Mouse (Mus musculus): ENCODE measurements around the gene Afm. TPM values are rescaled to one million over a fixed set of nuclear protein-coding genes. Genes with fewer than 3 reads are reported as not detected.

Gene Afm
- polyA plus RNA-seq, 1 experiment from 2014 or later = not detected

DNA sequence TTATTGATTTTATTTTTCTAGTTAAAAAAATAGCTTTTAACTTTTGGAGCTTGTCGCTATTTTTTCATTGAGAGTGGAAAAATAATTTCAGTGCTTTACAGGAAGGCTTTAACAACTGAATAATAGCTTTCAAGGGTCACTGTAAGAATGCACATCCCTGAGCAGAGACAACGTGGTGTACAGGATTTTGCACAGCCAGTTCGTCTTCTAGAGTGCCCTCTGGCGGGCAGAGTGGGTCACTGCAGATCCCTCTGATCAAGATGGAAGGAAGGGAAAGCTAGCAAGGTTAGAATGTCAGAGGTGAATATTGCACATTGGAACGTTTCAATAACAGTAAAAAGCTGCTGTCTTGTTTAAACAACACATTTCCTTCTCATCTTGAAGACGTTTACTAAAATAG, 18.0 kb upstream of the Afm start:
- 7% methylated on average over 6 of the region's 6 CpGs for WGBS
- no peaks in the 10 kb centered on the region for H3K9me3 ChIP-seq (replicated peaks)
- no peaks in the 10 kb centered on the region for H3K36me3 ChIP-seq
- peak; percentile 82 for DNase-seq (ENCODE audit: low spot score)
- H3K4me3 ChIP-seq = no peak overlapping the region
- H3K27me3 ChIP-seq (ENCODE audit: low read depth, poor library complexity, severe bottlenecking) = no peaks in the 10 kb centered on the region
- H3K4me1 ChIP-seq = no peaks in the 10 kb centered on the region
- no peak overlapping the region for H3K27ac ChIP-seq

GRCm38 (mm10) chr5:90501752-90502151, 17.0 kb upstream of the Afm start:
- no peak overlapping the region for H3K4me3 ChIP-seq
- no peaks in the 10 kb centered on the region for H3K27me3 ChIP-seq (ENCODE audit: low read depth, poor library complexity, severe bottlenecking)
- no peak for DNase-seq (ENCODE audit: low spot score)
- H3K4me1 ChIP-seq = no peaks in the 10 kb centered on the region
- no peak overlapping the region for H3K27ac ChIP-seq
- no peaks in the 10 kb centered on the region for H3K36me3 ChIP-seq
- 92% methylated on average over 5 of the region's 5 CpGs for WGBS
- H3K9me3 ChIP-seq (replicated peaks) = no peaks in the 10 kb centered on the region

GRCm38 (mm10) chr5:90504742-90505141, 14.0 kb upstream of the Afm start:
- H3K9me3 ChIP-seq (replicated peaks) = no peaks in the 10 kb centered on the region
- WGBS = 82% methylated on average over 11 of the region's 11 CpGs
- H3K27me3 ChIP-seq (ENCODE audit: low read depth, poor library complexity, severe bottlenecking) = no peaks in the 10 kb centered on the region
- H3K4me3 ChIP-seq = no peak overlapping the region
- no peaks in the 10 kb centered on the region for H3K36me3 ChIP-seq
- no peaks in the 10 kb centered on the region for H3K4me1 ChIP-seq
- H3K27ac ChIP-seq = no peak overlapping the region
- DNase-seq (ENCODE audit: low spot score) = no peak

DNA sequence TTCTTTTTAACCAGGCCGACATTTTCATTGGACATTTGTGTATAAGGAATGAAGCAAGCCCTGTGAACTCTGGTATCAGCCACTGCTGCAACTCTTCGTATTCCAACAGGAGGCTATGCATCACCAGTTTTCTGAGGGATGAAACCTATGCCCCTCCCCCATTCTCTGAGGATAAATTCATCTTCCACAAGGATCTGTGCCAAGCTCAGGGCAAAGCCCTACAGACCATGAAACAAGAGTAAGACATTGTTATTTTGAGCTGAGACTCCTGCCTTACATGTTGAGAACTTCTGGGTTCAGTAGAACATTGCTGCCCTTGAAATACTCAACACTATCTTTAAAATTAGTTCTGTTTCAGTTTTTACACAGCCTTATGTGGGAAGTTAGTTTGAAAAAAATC, 12.2 kb upstream of the Afm start:
- 91% methylated on average over 2 of the region's 2 CpGs for WGBS
- Histone ChIP-seq H3K36me3 (no peaks in the 10 kb centered on the region), H3K4me1 (no peaks in the 10 kb centered on the region), H3K27me3 (ENCODE audit: low read depth, poor library complexity, severe bottlenecking) (no peaks in the 10 kb centered on the region), H3K4me3 (no peak overlapping the region), H3K27ac (no peak overlapping the region), H3K9me3 (replicated peaks) (no peaks in the 10 kb centered on the region)
- no peak for DNase-seq (ENCODE audit: low spot score)

DNA sequence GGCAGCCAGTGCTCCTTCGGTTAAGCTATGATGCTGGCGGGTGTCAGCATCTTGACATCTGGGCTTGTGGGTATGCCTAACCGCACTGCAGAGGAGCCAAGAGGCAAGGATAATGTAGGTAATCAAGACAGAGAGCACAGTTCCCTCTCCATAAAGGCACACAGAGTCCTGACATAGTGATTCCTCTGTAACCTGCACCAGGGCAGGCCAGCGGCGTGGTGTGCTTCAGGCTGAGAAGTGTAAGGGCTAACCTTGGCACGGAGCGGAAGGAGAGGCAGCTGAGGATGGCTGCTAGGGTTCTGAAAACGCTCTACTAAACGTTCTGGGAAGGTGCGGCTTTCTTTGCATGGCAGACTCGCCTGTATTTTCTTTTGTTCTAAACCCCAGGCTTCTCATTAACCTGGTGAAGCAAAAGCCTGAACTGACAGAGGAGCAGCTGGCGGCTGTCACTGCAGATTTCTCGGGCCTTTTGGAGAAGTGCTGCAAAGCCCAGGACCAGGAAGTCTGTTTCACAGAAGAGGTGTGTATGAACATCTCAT, 11.3 kb upstream of the Afm start:
- Histone ChIP-seq H3K36me3 (no peaks in the 10 kb centered on the region), H3K4me3 (no peak overlapping the region), H3K4me1 (no peaks in the 10 kb centered on the region), H3K27me3 (ENCODE audit: low read depth, poor library complexity, severe bottlenecking) (no peaks in the 10 kb centered on the region), H3K9me3 (replicated peaks) (no peaks in the 10 kb centered on the region), H3K27ac (no peak overlapping the region)
- no peak for DNase-seq (ENCODE audit: low spot score)
- 66% methylated on average over 13 of the region's 13 CpGs for WGBS

- H3K36me3 ChIP-seq = no peaks in the 10 kb centered on the region
- DNase-seq (ENCODE audit: low spot score) = no peak
- no peaks in the 10 kb centered on the region for H3K9me3 ChIP-seq (replicated peaks)
Measured at GRCm38 (mm10) chr5:90509828-90510592, 8.7 kb upstream of the Afm start.

DNA sequence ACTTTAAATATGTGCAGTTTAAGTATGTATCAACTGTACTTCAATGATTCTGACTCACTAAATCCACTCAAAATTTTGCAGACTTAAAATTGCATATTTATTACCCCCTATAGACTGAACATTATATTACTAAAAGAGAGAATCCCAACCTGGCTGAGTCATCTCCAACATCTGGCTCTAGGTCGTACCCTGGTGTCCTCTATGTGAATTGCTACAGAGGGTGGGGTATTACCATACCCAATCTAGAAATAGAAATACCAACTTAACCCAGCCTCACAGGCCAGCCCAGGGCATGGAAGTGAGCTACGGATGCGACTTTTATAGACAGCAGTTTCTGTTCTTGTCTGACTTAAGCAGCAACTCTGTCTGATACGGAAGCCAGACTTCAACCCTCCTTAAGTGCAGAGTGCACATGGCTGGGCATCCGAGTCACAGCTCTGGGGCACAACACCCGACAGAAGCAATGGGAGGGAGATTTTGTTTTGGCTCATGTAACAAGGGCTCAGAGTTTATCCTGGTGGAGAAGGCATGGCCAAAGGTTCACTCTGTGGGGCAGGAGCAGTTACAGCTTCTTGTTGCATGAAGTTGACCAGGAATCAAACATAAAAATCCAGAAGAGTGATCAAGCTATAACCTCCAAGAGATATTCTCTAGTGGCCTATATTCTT, 6.3 kb upstream of the Afm start:
- Histone ChIP-seq H3K4me3 (no peak overlapping the region), H3K27ac (no peak overlapping the region), H3K9me3 (replicated peaks) (no peaks in the 10 kb centered on the region), H3K27me3 (ENCODE audit: low read depth, poor library complexity, severe bottlenecking) (no peaks in the 10 kb centered on the region), H3K36me3 (no peaks in the 10 kb centered on the region), H3K4me1 (no peaks in the 10 kb centered on the region)
- no peak for DNase-seq (ENCODE audit: low spot score)
- 88% methylated on average over 6 of the region's 6 CpGs for WGBS

More at GRCm38 (mm10) chr5:90509828-90510592, 8.7 kb upstream of the Afm start:
- H3K27me3 ChIP-seq (ENCODE audit: low read depth, poor library complexity, severe bottlenecking) = no peaks in the 10 kb centered on the region
- no peaks in the 10 kb centered on the region for H3K4me1 ChIP-seq
- 91% methylated on average over 5 of the region's 5 CpGs for WGBS
- H3K4me3 ChIP-seq = no peak overlapping the region
- H3K27ac ChIP-seq = no peak overlapping the region

DNA sequence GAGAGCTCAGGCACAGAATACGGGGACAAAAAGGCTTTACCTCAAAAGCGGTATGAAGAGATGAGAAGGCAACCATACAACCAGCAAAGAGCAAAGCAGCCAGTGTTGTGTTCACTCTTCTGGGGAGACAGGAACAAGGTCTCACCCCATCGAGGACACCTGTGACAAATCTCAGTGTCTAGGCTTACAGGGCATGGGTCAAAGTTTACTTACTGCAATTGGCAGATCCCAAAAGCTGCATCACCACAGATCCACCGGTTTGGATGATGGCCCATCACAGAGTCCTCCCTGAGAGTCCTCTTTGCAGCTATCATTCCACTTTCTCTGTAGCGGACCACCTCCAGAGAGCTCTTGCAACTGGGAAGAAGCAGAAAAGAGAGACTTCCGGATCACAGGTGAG, 3.2 kb upstream of the Afm start:
- 89% methylated on average over 6 of the region's 6 CpGs for WGBS
- no peaks in the 10 kb centered on the region for H3K9me3 ChIP-seq (replicated peaks)
- H3K36me3 ChIP-seq = no peaks in the 10 kb centered on the region
- no peaks in the 10 kb centered on the region for H3K4me1 ChIP-seq
- no peaks in the 10 kb centered on the region for H3K27me3 ChIP-seq (ENCODE audit: low read depth, poor library complexity, severe bottlenecking)
- no peak for DNase-seq (ENCODE audit: low spot score)
- H3K4me3 ChIP-seq = no peak overlapping the region
- no peak overlapping the region for H3K27ac ChIP-seq

GRCm38 (mm10) chr5:90551191-90551590, 32.5 kb downstream of the Afm start:
- Histone ChIP-seq H3K9me3 (replicated peaks) (no peaks in the 10 kb centered on the region), H3K4me3 (no peak overlapping the region), H3K27ac (no peak overlapping the region), H3K4me1 (no peaks in the 10 kb centered on the region), H3K36me3 (no peaks in the 10 kb centered on the region), H3K27me3 (ENCODE audit: low read depth, poor library complexity, severe bottlenecking) (no peaks in the 10 kb centered on the region)
- DNase-seq (ENCODE audit: low spot score) = no peak
- 88% methylated on average over 8 of the region's 8 CpGs for WGBS

- H3K4me1 ChIP-seq = no peaks in the 10 kb centered on the region
- DNase-seq (ENCODE audit: low spot score) = no peak
- WGBS = 84% methylated on average over 3 of the region's 3 CpGs
Measured at GRCm38 (mm10) chr5:90556052-90556451, 37.3 kb downstream of the Afm start.

DNA sequence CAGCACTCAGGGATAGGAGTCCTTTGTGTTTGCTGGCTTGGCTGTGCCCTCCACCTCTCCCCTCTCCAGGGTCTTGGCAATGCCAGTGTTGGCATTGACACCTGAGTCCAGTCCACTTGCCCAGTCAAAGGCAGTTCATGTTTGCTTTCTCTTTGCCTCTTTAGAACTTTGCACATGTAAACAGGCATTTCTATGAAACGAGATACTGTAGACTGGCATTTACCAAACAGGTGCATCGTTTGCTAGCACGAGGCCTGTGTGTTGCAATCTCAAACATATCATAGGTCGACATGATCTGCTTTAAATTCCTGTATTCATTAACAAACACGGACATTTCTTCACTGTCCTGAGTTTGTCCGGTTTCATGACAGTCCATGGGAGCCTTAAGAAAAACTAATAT, 42.0 kb downstream of the Afm start, which contains the start of gene 5830473C10Rik:
TSS of gene 5830473C10Rik (plus strand) at position 365 of the 400 bp plus-strand sequence.
- Histone ChIP-seq H3K27ac (no peak within 1 kb of the TSS), H3K9me3 (replicated peaks) (no peaks in the 10 kb centered on the region), H3K4me1 (no peaks in the 10 kb centered on the region), H3K4me3 (no peak within 1 kb of the TSS), H3K36me3 (no peaks in the 10 kb centered on the region), H3K27me3 (ENCODE audit: low read depth, poor library complexity, severe bottlenecking) (no peaks in the 10 kb centered on the region)
- no peak for DNase-seq (ENCODE audit: low spot score)
- 91% methylated on average over 6 of the region's 6 CpGs for WGBS

More at GRCm38 (mm10) chr5:90556052-90556451, 37.3 kb downstream of the Afm start:
- no peak overlapping the region for H3K4me3 ChIP-seq
- H3K27me3 ChIP-seq (ENCODE audit: low read depth, poor library complexity, severe bottlenecking) = no peaks in the 10 kb centered on the region
- H3K9me3 ChIP-seq (replicated peaks) = no peaks in the 10 kb centered on the region
- no peak overlapping the region for H3K27ac ChIP-seq
- no peaks in the 10 kb centered on the region for H3K36me3 ChIP-seq

GRCm38 (mm10) chr5:90561721-90562275, 43.1 kb downstream of the Afm start:
- no peak for DNase-seq (ENCODE audit: low spot score)
- 93% methylated on average over 11 of the region's 11 CpGs for WGBS
- Histone ChIP-seq H3K27me3 (ENCODE audit: low read depth, poor library complexity, severe bottlenecking) (no peaks in the 10 kb centered on the region), H3K4me3 (no peak overlapping the region), H3K27ac (no peak overlapping the region), H3K36me3 (no peaks in the 10 kb centered on the region), H3K9me3 (replicated peaks) (no peaks in the 10 kb centered on the region), H3K4me1 (no peaks in the 10 kb centered on the region)

DNA sequence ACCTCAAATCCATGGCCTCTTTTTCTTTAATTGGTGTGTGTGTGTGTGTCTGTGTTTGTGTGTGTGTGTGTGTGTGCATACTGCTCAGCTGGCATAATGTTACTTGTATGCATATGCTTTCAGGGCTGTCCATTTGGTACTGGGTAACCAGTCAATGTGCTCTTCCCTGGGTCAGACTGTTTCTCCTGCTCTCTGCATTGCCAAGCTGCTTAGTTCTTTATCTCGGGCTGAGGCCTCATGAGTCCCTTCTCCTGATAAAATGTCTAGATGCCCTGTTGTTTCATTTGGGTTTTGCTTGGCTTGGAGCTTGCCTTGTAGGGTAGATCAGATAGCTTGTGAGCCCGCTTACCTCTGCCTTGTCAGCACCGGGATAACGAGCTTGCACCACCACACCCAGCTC, 44.1 kb downstream of the Afm start:
- Histone ChIP-seq H3K4me1 (no peaks in the 10 kb centered on the region), H3K9me3 (replicated peaks) (no peaks in the 10 kb centered on the region), H3K4me3 (no peak overlapping the region), H3K27ac (no peak overlapping the region), H3K36me3 (no peaks in the 10 kb centered on the region), H3K27me3 (ENCODE audit: low read depth, poor library complexity, severe bottlenecking) (no peaks in the 10 kb centered on the region)
- 85% methylated on average over 4 of the region's 4 CpGs for WGBS
- no peak for DNase-seq (ENCODE audit: low spot score)

All from limb, embryonic 10.5 days (tissue).